Mouse (Mus musculus) intestine, postnatal 0 days (tissue): ENCODE data around the gene Rwdd3. TPM values are rescaled to one million over a fixed set of nuclear protein-coding genes. Genes with fewer than 3 reads are reported as not detected.

ENCODE experiments used
- ATAC-seq: fragments of 200-750 bp; cut with Nextera tagmentation; 2 replicates; pipeline ENCODE4 v1.8.0; 2017; ENCODE audit warnings: mild to moderate bottlenecking, moderate TSS enrichment, moderate library complexity
- H3K27ac ChIP-seq: fragments of 300-500 bp; sonication (generic); 2 replicates; pipeline ENCODE4 v1.5.1; 2014; ENCODE audit warnings: mild to moderate bottlenecking, low read depth, low read length, moderate library complexity
- H3K27me3 ChIP-seq: fragments of 300-500 bp; sonication (generic); replicated peaks from 2 replicates; pipeline ENCODE4 v1.6.1; 2014; ENCODE audit warnings: low read length, mixed read lengths; ENCODE audit not compliant: control insufficient read depth, insufficient read depth
- H3K36me3 ChIP-seq: fragments of 300-500 bp; sonication (generic); 2 replicates; pipeline ENCODE4 v1.6.1; 2014; ENCODE audit warnings: mild to moderate bottlenecking, moderate library complexity; ENCODE audit not compliant: control insufficient read depth, insufficient read depth
- H3K4me1 ChIP-seq: fragments of 300-500 bp; sonication (generic); replicated peaks from 2 replicates; pipeline ENCODE4 v1.6.1; 2014; ENCODE audit warnings: antibody characterized with exemption, low read length, mixed read lengths; ENCODE audit not compliant: control insufficient read depth, insufficient read depth
- H3K4me2 ChIP-seq: fragments of 300-500 bp; sonication (generic); replicated peaks from 2 replicates; pipeline ENCODE4 v1.6.1; 2014; ENCODE audit warnings: low read depth, mild to moderate bottlenecking, moderate library complexity
- H3K4me3 ChIP-seq: fragments of 300-500 bp; sonication (generic); 2 replicates; pipeline ENCODE4 v1.5.1; 2014; ENCODE audit warnings: low read depth, low read length
- H3K9ac ChIP-seq: fragments of 300-500 bp; sonication (generic); 2 replicates; pipeline ENCODE4 v1.6.1; 2014; ENCODE audit warnings: mild to moderate bottlenecking, low read depth, low read length
- H3K9me3 ChIP-seq: fragments of 300-500 bp; sonication (generic); 2 replicates; pipeline ENCODE4 v1.6.1; 2016; ENCODE audit warnings: mixed run types; ENCODE audit not compliant: control insufficient read depth
- CTCF ChIP-seq: sonication (generic); IDR thresholded peaks from 2 replicates; pipeline ENCODE4 v1.5.1; 2016; ENCODE audit warnings: low read depth, mild to moderate bottlenecking, control low read depth, antibody characterized with exemption, moderate library complexity
- WGBS: fragments of 180-500 bp; shearing (Covaris S2); extraction: QIAGEN DNeasy Blood & Tissue Kit; methylation state at CpG from one replicate; pipeline ENCODE4 v1.1.7; 2014; 5-methylcytosine and 5-hydroxymethylcytosine counted together
- polyA plus RNA-seq: library from polyadenylated mRNA; unstranded; fragments of >200 nt; fragmentation: Nextera tagmentation; extraction: Ambion mirVana; gene quantifications from 2 replicates; pipeline ENCODE4 v1.2.1, GENCODE M21; 2015

Gene Rwdd3
- polyA plus RNA-seq, 1 experiment from 2014 or later, result 5.9 TPM

- TF ChIP-seq CTCF, result no peak
- H3K27me3 ChIP-seq, result no peaks in the 10 kb centered on the region
- no peak overlapping the region for H3K4me2 ChIP-seq
- H3K4me1 ChIP-seq, result no peaks in the 10 kb centered on the region
- 96% methylated on average over 1 of the region's 1 CpGs for WGBS
- H3K27ac ChIP-seq, result no peak overlapping the region
- ATAC-seq, result no peak
- no peak overlapping the region for H3K9ac ChIP-seq
- no peaks in the 10 kb centered on the region for H3K36me3 ChIP-seq
- H3K4me3 ChIP-seq, result no peak overlapping the region
- no peaks in the 10 kb centered on the region for H3K9me3 ChIP-seq
These were observed 4.5 kb upstream of the Rwdd3 start for GRCm38 (mm10) chr3:121176011-121176410.

GRCm38 (mm10) chr3:121174248-121174945, 2.9 kb upstream of the Rwdd3 start:
- H3K36me3 ChIP-seq, result no peaks in the 10 kb centered on the region
- H3K27me3 ChIP-seq, result no peaks in the 10 kb centered on the region
- TF ChIP-seq CTCF, result no peak
- no peak for ATAC-seq
- WGBS, result 52% methylated on average over 9 of the region's 9 CpGs
- no peaks in the 10 kb centered on the region for H3K9me3 ChIP-seq
- H3K9ac ChIP-seq, result no peak overlapping the region
- H3K4me3 ChIP-seq, result no peak overlapping the region
- H3K4me2 ChIP-seq, result no peak overlapping the region
- no peaks in the 10 kb centered on the region for H3K4me1 ChIP-seq
- no peak overlapping the region for H3K27ac ChIP-seq

GRCm38 (mm10) chr3:121172718-121173117, 1.2 kb upstream of the Rwdd3 start:
- no peaks in the 10 kb centered on the region for H3K9me3 ChIP-seq
- no peak for TF ChIP-seq CTCF
- no peaks in the 10 kb centered on the region for H3K27me3 ChIP-seq
- no peak overlapping the region for H3K27ac ChIP-seq
- no peak overlapping the region for H3K9ac ChIP-seq
- ATAC-seq, result no peak
- H3K4me1 ChIP-seq, result no peaks in the 10 kb centered on the region
- H3K36me3 ChIP-seq, result no peaks in the 10 kb centered on the region
- WGBS, result 72% methylated on average over 2 of the region's 2 CpGs
- no peak overlapping the region for H3K4me2 ChIP-seq
- no peak overlapping the region for H3K4me3 ChIP-seq

GRCm38 (mm10) chr3:121171872-121172265, 374 bp upstream of the Rwdd3 start:
- WGBS, result 17% methylated on average over 6 of the region's 6 CpGs
- Histone ChIP-seq H3K4me2 (peak overlapping the region; percentile 95), H3K9ac (peak overlapping the region; percentile 62), H3K4me1 (no peaks in the 10 kb centered on the region), H3K9me3 (no peaks in the 10 kb centered on the region), H3K4me3 (peak overlapping the region; percentile 73), H3K27me3 (no peaks in the 10 kb centered on the region), H3K36me3 (no peaks in the 10 kb centered on the region), H3K27ac (no peak overlapping the region)
- no peak for TF ChIP-seq CTCF
- peak; percentile 49; the same call in 1 of the 2 replicates for ATAC-seq

- Histone ChIP-seq H3K9ac (no peak overlapping the region), H3K27me3 (no peaks in the 10 kb centered on the region), H3K4me2 (peak overlapping the region; percentile 95), H3K9me3 (no peaks in the 10 kb centered on the region), H3K4me3 (peak overlapping the region; percentile 73), H3K4me1 (no peaks in the 10 kb centered on the region), H3K36me3 (no peaks in the 10 kb centered on the region), H3K27ac (no peak overlapping the region)
- no peak for ATAC-seq
- TF ChIP-seq CTCF, result no peak
- 51% methylated on average over 7 of the region's 7 CpGs for WGBS
These were observed 864 bp downstream of the Rwdd3 start for GRCm38 (mm10) chr3:121170631-121171030.

GRCm38 (mm10) chr3:121169092-121169942, 2.2 kb downstream of the Rwdd3 start:
- Histone ChIP-seq H3K4me1 (no peaks in the 10 kb centered on the region), H3K4me3 (no peak overlapping the region), H3K36me3 (no peaks in the 10 kb centered on the region), H3K27ac (no peak overlapping the region), H3K9me3 (no peaks in the 10 kb centered on the region), H3K27me3 (no peaks in the 10 kb centered on the region), H3K9ac (no peak overlapping the region), H3K4me2 (no peak overlapping the region)
- no peak for TF ChIP-seq CTCF
- 81% methylated on average over 15 of the region's 15 CpGs for WGBS
- no peak for ATAC-seq
